Mouse (Mus musculus) ovary, postnatal 36 days (tissue): ENCODE results near the gene Ube2j2.

Experiments used
- DNase-seq: peaks from one replicate; pipeline ENCODE4 v3.0.0; 2022; ENCODE audit warnings: low spot score, mixed read lengths

The Ube2j2 gene

DNA sequence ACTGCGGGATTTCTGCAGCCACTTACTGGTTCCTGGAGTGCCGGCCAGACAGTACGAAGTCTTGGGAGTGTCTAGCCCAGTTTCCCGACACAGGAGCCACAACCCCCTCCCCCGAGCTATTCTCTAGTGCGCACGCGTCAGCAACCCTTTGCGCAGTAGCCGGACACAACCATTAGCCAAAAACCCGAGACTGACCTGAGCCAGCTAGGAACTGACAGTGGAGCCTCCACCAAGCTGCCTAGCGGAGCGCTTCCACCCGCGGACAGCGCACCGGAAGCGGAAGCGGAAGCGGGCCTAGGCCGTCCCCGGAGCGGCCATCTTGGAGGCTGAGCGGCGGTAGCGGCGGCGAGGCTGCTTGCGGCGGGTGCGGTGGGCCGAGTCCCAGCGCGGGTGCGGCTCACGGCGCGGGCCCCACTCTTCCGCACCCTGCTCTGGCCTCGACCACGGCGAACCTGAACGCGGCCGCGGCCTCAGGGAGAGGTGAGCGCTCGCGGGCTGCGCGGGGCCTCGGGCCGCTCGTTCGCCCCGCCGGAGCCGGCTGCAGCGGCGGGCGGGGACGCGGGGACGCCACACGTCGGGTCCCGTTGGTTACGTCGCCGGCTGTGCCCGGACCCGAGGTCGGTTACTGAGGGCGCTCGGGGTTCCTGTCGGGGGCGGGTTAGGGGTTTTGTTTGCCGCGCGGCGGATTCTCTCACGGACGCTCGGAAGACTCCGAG lies at the start of gene Ube2j2:
TSS of gene Ube2j2 (plus strand) at position 298 of the 716 bp plus-strand sequence.
- DNase-seq: peak; percentile 97

GRCm38 (mm10) chr4:155894311-155894881 lies 49.2 kb upstream of the Ube2j2 start:
- peak; percentile 70 for DNase-seq

DNA sequence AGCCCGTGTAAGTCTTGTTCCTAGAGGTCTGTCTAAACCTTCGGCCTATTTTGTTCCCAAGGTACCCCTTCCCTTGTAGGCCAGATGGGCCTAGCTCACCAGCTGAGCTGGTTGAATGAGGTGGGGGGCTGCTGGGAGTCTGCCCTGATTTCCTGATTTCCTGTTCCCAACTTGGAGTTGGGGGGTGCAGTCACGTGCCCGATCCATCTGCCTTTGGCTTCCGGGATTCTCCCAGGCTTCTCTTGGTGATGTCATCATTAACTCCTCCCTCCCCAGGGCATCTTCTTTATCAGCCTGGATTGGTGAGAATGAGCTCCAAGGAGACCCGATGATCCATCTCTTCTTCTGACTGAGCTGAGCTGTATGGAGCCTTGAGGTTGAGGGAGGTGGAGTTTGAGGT lies 48.4 kb upstream of the Ube2j2 start:
- no peak for DNase-seq

GRCm38 (mm10) chr4:155895826-155896225 lies 47.8 kb upstream of the Ube2j2 start:
- no peak for DNase-seq

GRCm38 (mm10) chr4:155896461-155896860 lies 47.2 kb upstream of the Ube2j2 start:
- no peak for DNase-seq

DNA sequence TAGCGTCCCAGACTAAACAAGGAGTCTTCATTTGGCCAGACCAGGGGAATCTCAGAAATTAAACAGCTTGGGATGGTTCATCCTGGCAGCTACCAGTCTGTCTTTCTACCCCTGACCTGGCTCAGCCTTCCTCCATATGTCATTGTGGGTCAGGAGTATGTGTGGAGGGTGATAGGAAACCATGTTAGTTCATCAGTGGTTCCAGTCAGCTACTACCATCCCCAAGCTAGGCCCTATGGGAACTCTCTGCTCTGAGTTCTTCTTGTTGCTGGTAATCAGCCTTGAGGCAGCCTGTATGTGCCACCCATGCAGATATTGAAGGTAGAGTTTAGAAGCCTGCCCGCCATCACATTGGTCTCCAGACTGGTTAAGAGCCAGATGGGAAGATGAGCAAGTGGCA lies 45.3 kb upstream of the Ube2j2 start:
- no peak for DNase-seq

GRCm38 (mm10) chr4:155899355-155899754 lies 44.3 kb upstream of the Ube2j2 start:
- DNase-seq: peak; percentile 2

DNA sequence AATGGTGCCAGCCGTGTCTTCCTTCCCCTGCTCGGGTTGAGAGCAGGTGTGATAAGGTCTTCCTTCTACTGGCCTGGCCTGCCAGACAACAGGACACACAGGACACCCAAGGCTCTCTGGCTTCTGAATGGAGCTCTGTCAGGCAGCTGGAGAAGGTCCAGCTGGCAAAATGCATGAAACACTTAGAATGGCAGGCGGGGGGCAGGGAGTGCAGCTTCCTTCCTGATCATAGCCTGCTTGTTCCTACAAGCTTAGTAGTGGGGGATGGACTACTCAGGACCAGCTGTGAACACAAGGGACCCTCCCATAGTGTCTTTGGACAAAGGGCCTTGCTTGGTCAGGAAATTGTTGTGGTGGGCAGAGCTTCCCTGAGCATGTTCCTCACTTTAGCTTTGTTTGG lies 42.4 kb upstream of the Ube2j2 start:
- peak; percentile 9 for DNase-seq

DNA sequence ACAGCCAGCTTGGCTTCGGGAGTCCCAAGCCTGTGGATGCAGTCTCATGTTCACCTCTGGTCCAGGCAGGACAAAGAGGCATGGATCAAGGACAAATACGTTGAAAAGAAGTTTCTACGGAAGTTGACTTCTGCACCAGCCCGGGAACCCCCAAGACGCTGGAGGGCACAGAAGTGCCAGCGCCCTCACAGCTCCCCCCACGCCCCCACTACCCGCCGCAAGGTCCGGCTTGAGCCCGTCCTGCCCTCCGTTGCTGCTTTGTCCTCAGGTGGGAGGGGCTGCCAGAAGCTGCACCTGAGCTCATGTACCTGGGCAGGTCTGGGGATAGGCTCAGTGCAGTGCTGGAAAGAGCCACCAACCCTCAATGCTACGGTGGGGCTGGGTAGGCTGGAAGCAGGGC lies 40.4 kb upstream of the Ube2j2 start:
- no peak for DNase-seq

DNA sequence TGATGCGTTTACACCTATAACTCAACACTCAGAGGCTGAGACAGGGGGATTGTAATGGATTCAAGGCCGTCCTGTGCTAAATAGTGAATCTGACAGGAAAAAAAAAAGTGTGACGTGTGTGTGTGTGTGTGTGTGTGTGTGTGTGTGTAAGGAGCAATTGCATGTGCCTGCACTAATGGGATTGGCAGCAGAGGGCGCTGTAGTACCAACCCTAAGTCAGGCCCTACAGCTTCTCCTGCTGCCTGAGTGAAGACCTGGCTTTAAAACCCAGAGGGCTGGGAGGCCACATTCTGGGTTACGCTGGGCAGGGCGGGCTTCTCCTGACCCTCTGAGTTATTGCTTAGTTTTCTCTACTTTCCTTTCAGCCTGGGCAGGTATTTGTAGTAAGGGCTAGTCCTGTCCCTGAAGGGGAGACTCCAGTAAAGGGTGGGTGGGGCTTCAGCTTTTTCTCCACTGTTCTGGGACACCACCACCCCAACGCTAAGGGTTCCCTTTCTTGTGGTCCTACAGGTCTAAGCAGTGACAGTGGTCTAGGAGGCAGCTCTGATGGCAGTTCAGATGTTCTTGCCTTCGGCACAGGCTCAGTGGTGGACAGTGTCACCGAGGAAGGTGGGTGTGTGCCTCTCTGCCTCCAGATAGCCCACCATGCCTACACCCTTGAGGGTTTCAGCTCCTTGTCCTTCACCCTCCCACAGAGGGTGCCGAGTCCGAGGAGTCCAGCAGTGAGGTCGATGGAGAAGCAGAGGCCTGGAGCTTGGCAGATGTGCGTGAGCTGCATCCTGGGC lies 39.1 kb upstream of the Ube2j2 start:
- peak; percentile 5 for DNase-seq

GRCm38 (mm10) chr4:155905634-155906033 lies 38.0 kb upstream of the Ube2j2 start:
- peak; percentile 3 for DNase-seq

DNA sequence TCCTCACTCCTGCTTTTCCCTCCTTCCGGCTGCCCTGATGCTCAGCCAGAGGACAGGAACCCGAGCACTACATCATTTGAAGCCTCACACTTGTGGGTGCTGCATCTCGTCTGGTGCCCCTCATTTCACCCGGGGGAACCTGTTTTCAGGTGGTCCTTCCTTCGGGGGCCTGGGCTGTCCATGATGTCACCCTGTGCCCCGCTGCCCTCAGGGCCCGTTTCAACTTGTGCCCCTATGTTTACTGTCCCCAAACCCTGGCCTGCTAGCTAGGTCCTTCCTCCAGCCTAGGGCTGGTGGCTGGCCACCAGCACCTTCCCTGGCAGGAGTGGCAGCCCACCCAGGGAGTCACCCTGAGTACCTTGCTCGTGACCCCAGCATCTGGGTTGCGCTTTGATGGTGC lies 37.5 kb upstream of the Ube2j2 start:
- no peak for DNase-seq

- no peak for DNase-seq
Observed at GRCm38 (mm10) chr4:155907003-155907402, 36.6 kb upstream of the Ube2j2 start.

DNA sequence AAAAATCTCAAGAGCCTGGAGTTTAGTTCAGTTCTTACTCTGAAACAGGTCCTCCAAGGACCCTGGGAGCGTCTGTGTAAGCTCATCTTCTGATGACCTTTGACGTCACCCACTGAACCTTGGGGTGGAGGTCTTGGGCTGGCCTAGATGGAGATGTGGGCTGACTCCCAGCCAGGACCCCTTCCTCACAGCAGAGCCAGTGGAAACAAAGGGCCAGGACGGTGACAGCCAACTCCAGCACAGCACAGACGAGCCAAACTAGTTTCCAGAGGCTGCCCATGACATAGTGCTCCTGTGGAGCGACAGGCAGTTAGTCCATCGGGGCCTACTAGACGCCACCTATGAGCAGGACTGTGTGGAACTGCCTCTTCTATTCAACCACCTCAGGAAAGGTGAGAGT lies 35.4 kb upstream of the Ube2j2 start:
- peak; percentile 2 for DNase-seq

DNA sequence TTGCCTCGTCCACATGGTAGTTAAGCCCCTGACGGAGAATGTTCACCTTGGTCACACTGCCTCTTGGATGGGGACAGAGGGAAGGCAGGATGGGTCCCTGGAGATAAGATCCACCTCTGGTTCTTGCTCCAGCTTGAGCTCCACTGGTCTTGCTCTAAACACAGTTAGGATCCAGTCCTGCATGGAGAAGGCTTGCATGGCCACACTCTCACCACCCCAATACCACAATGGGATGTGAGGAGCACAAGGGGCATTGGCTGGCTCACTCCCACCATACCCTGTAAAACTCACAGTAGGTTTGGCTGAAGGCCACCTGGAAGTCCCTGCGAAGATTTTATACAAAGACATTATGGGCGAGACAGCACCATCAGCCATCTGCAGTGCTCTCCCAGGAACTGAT lies 34.9 kb upstream of the Ube2j2 start:
- peak; percentile 3 for DNase-seq

DNA sequence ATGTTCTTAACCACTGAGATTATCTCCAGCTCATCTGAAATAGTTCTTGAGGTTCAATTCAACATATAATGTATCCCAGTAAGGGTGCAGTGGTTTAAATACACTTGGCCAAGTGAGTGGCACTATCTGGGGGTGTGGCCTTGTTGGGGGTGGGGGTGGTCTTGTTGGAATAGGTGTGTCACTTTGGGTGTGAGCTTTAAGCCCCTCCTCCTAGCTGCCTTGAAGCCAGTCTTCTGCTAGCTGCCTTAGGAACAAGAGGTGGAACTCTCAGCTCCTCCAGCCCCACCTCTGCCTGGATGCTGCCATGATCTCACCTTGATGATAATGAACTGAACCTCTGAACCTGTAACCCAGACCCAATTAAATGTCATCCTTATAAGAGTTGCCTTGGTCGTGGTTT lies 11.6 kb upstream of the Ube2j2 start:
- no peak for DNase-seq

DNA sequence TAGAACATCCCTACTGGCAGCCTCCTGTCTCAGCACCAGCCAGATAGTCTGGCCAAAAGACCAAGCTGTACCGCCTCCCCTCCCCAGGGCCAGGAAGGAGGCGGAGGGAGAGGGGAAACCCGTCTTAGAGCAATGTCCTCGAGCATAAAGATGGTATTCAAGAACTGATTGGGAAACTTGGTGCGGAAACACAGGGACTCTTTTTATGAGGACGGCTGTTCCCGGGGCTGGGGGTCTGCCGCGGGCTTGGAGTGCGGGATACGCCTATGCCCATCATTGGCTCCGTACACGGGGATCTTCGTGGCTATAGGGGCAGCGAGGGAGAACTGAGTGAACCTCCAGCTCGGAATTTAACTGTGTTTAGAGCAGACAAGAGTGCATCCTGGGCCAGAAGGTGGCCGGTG lies 580 bp upstream of the Ube2j2 start:
- no peak for DNase-seq

DNA sequence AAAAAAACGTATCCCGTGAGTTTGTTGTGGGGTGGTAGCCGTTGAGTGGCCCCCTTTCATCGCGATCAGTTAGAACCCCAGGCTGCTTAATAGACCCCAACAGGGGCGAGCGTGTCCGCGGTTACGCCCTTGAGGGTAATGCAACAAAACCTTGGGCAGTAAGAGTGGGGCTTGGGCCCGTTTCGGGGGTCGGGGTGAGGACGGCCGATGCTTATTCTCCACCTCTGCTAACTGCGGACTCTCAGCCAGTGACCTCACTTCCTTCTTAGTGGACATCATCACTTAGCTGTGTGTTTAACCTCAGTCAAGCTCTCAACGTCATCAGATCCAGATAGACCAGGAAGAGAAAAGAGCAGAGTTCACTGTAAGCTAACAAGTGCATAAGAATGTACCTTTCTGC lies 640 bp downstream of the Ube2j2 start:
- no peak for DNase-seq

GRCm38 (mm10) chr4:155947094-155947493 lies 3.5 kb downstream of the Ube2j2 start:
- no peak for DNase-seq

DNA sequence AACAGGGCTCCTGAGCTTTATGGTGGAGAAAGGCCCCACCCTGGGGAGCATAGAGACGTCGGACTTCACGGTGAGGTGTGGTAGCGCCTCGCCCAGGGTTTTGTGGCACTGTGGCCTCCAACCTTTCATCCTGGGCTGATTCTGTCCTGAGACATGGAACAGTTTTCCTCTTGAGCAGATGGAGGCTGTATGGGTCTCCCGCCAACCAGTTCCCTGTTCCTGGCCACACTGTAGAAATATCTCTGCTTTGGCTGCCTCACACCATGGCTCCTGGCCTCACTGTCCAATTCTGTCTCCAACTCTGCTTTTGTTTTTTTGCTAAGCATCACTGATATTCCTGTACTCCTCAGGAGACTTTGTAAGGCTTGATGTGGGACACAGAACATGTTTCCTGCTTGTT lies 11.9 kb downstream of the Ube2j2 start:
- no peak for DNase-seq

DNA sequence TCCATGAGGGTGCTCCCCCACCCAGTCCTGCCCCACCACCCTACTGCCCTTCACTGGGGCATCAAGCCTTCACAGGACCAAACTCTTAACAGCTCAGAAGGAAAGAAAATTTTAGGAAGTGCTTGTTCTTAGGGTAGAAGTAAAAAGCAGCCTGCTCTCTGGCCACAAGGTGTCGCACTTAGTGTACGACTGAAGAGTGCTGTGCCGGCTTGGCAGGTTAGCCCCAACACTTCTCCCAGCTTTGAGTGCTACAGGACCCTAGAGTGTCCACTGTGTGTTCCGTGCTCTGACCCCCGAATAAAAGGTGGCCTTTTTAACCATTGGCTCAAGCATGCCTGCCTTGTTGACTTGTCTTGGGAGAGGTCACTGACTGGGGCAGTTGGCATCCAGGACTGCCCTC lies 15.6 kb downstream of the Ube2j2 start:
- DNase-seq: peak; percentile 66

DNA sequence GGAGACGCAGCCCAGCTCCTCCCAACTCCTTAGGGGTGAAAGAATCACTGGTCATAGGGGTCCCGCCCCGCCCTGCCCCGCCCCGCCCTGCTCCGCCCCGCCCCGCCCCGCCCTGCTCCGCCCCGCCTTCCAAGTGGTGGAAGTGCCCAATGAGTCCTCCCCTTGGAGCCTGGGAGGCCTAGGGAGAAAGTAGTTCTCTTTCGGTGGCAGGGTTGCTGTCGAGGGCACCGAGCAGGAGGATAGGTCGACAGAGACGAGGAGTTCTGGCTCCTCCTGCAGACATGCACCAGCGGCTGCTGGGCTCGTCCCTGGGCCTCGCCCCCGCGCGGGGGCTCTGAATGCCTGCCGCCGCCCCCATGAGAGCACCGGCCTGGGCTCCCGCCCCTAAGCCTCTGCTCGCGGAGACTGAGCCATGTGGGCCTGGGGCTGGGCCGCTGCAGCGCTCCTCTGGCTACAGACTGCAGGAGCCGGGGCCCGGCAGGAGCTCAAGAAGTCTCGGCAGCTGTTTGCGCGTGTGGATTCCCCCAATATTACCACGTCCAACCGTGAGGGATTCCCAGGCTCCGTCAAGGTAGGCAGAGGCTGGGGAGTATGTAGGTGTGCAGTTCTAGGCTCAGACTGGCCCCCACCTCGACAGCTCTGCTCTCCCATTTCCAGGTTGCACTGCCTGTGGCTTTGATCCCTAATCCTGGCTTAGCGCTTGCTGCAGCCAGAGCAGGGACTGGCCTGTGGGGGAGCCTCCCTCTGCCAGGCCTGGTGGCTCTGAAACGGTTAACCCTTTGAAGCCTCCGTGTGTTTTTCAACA lies 18.7 kb downstream of the Ube2j2 start, which contains the start of gene C1qtnf12:
TSS of gene C1qtnf12 (plus strand) at position 152 of the 805 bp plus-strand sequence.
- peak; percentile 63 for DNase-seq
